Mouse (Mus musculus) hematopoietic multipotent progenitor cell, adult 10-12 weeks (in vitro differentiated cells): ENCODE data around the gene Rtf1. TPM values are rescaled to one million over a fixed set of nuclear protein-coding genes. Genes with fewer than 3 reads are reported as not detected.

ENCODE experiments used
- polyA plus RNA-seq: library from polyadenylated mRNA; stranded (reverse); fragments of >175 nt; gene quantifications from 2 replicates; pipeline ENCODE4 v1.2.3, GENCODE M21; 2012; ENCODE audit warnings: low replicate concordance

The Rtf1 gene
- 27.6 and 49.7 TPM in 2 replicates for polyA plus RNA-seq

DNA sequence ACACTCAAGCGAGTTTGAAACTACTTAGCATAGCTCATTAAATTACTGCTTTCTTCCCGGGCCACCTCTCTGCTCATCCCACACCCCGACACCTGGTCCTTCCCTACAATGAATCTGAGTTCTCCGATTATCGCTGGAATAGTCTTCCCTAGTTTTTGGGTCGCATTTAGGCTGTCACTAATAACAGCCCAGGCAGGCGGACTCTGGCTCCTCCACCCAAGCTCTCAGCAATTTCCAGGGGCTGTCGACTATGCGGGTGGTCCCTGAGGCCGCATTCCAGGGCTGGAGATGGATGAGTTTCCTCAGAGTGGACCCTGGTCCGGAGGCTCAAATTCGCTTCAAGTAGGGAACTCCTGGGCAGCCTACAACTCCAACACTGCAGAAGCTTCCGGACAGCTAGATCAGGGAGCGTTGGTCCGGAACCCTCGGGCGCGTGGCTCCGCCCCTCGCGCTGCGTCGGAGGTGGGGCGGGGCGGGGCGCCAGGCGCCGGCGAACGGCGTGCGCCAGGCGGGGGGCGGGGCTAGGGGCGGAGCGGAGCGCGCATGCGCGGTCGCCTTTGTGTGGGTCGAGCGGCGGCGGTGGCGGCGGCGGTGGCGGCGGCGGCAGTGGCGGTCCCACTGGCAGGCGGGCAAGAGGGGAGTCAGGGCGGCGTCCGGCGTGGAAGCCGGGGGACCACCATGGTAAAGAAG is at the start of gene Rtf1:
TSS of gene Rtf1 (plus strand) at position 544 of the 690 bp plus-strand sequence.

DNA sequence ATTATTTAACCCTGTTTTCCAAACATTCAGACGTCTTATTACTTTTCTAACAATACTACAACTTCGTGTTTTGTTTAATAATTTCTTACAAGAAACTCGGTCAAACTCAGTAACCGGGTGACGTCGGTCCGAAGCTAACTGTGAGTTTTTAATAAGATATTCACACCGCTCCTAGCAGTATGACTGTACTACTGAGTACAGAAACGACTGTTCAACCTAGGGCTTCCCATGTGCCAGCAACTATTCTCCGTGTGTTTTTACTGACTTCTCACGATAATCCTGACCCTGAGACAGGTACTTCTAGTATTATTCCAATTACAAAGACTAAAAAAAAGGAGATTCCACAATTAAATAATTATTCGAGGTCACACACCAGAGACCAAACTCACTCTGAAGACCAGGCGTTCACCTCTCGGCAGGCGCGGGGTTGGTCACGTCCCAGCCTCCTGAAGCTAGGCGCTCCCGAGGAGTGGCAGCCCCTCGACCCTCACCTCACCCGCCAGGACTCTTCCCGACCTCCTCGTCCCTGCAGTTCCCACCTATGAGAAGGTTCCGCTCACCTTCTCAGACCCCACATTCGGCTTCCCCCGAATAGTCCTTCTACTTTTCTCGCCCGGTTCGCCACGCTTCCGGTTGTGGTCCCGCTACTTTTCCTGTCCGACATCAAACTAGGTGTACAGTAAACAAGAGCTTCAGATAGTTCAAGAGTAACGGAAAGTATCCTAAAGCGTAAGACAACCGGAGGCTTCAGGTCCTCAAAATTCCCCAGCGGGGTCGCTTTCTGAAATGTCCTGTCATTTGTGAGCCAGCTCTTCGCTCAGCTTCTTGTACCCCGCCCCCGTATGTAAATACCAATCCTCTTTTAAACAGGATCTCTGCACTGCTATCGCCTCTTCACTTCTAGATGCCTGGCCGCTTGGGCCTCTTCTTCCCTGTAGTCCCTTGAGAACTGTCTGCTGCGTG is 12.4 kb upstream of the Rtf1 start, which contains the start of gene Ndufaf1:
TSS of gene Ndufaf1 (minus strand) at position 608 of the 963 bp plus-strand sequence.

DNA sequence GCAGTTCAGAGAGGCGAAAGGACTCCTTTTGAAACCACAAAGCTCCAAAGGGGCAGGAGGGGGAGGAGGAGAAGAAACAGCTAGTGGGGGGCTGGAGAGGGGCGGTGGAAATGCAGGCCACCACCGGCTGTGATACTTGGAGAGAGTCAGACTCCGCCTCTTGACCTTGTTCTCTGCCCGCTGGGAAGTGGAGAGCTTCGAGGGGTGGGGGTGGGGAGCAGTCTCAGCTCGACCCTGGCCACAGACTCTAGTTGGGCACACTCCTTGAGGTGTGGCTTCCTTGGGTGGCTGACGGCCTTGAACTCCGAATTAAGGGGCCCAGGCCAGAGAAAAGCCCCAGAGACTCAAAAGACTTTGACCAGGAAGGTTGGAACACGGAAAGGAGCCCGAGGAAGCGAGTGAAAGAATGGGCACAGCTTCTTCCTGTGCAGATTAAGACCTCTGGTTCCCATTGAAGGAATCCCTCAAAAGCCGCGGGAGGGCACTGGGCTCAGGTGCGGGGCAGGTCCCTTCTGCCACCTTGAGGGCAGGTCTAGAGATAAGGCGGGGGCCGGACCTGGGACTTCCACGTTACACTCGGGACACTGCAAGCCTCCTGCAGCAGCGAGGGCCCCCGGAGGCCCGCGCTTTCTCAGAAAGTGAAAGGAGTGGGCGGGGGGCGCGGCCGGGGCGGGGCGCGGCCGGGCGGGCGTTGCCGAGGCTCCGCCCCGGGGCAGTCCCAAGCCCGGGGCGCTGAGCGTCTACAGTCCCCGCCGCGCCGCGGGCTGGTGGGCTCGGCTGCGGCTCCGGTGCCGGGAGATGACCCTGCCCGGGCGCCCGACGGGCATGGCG is 66.9 kb downstream of the Rtf1 start, which contains the start of gene Itpka:
TSS of gene Itpka (plus strand) at position 757 of the 831 bp plus-strand sequence.

DNA sequence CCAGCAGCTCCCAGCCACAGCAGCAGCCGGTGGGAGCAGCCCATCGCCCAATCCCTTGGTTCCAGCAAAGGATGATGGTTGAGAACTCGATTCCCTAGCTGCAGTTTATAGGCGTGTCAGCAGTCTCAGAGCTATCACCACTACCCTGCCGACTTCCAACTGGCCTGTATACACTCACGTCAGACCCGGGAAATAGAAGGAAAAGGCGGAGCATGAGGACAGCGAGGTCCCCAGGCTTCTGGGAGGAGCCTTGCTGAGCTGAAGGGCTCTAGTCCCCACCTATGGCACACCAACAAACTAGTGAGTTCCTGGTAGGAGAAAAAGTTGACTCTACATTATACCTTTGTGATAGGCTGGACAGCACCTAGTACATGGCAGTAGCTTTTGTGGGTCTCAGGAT is 85.4 kb downstream of the Rtf1 start, which contains the start of gene Ltk:
TSS of gene Ltk (minus strand) at position 181 of the 400 bp plus-strand sequence.

Other genes starting within 250 kb of the Rtf1 start
- gene Ino80, start 197.4 kb upstream of the Rtf1 start, polyA plus RNA-seq, result 7.3 and 12.5 TPM in 2 replicates
- gene Exd1, start 127.4 kb upstream of the Rtf1 start, polyA plus RNA-seq, result 0.13 and 0.29 TPM in 2 replicates
- gene Chp1, start 127.4 kb upstream of the Rtf1 start, polyA plus RNA-seq, result 15.1 and 19.1 TPM in 2 replicates
- 0.36 and 2.3 TPM in 2 replicates for gene Nusap1, start 56.8 kb upstream of the Rtf1 start, polyA plus RNA-seq
- 1.5 and 7.0 TPM in 2 replicates for gene Oip5, start 56.6 kb upstream of the Rtf1 start, polyA plus RNA-seq
- 2.4 and 3.9 TPM in 2 replicates for gene Ndufaf1, start 12.2 kb upstream of the Rtf1 start, polyA plus RNA-seq
- 0.38 and 0.68 TPM in 2 replicates for gene Itpka, start 67.3 kb downstream of the Rtf1 start, polyA plus RNA-seq
- 6.9 and 10.2 TPM in 2 replicates for gene Ltk, start 85.4 kb downstream of the Rtf1 start, polyA plus RNA-seq
- gene Rpap1, start 112.5 kb downstream of the Rtf1 start, polyA plus RNA-seq, result 14.8 and 28.4 TPM in 2 replicates
- 1.5 TPM in 2 replicates for gene Tyro3, start 122.7 kb downstream of the Rtf1 start, polyA plus RNA-seq
- gene Mga, start 222.2 kb downstream of the Rtf1 start, polyA plus RNA-seq, result 3.7 and 5.3 TPM in 2 replicates